Comparison of ENCODE assay signal across 8 mouse cellular contexts in the genomic region with DNA sequence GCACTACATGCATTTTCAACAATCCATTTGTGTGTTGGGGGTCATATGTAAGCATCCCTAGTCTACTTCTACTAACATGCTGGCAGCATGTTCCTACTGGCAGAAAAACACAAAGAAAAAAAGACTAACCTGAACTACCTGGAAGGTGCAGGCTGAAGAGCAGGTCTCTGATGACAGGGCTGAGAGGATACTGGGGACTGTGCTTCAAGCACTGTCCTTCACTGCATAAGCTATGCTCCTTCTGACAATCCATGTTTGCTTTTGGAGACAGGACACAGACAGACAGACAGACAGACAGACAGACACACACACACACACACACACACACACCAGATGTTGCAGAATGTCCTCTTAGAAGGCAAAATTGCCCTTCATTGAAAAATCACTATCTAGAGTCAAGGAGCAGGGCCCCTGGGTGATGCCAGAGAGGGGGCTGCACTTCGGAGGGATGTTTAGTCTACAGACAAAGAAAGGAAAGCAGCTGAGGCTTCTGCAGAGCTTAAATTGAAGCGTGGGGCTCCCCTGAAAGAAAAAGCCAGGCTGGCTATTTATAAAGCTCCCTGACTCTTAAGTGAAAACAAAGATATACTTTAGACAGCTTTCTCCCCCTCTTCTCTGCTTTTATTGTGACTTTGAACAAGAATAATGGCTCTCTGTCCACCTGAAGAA.
A peak's percentile ranks its signal among the peaks of the same experiment; 100 is the strongest.
DNase-seq lines count a peak whose midpoint lies in the region; ATAC-seq lines count a peak whose summit lies in the region.

No protein-coding gene starts in this region.

- H3K9me3 ChIP-seq in kidney, embryonic 16.5 days (ENCODE audit: low read length), result no peaks in the 10 kb centered on the region
- H3K9me3 ChIP-seq in embryonic facial prominence, embryonic 14.5 days (ENCODE audit: control insufficient read depth, low read length), result no peaks in the 10 kb centered on the region
- no peaks in the 10 kb centered on the region for H3K9me3 ChIP-seq in neural tube, embryonic 11.5 days (ENCODE audit: control insufficient read depth, low read length)

- ATAC-seq in kidney, embryonic 16.5 days (ENCODE audit: low FRiP score, low TSS enrichment), result no peak
- no peak for ATAC-seq in embryonic facial prominence, embryonic 14.5 days (ENCODE audit: low read depth)
- ATAC-seq in neural tube, embryonic 11.5 days (ENCODE audit: insufficient read depth, low FRiP score, low TSS enrichment), result peak; percentile 14; the same call in 1 of the 2 replicates

- H3K4me1 ChIP-seq in kidney, embryonic 16.5 days (ENCODE audit: insufficient read depth, low read length), result peaks cover 47% of the 10 kb centered on the region
- H3K4me1 ChIP-seq in embryonic facial prominence, embryonic 14.5 days (ENCODE audit: control insufficient read depth, insufficient read depth, low read length), result peaks cover 49% of the 10 kb centered on the region
- H3K4me1 ChIP-seq in neural tube, embryonic 11.5 days (ENCODE audit: control insufficient read depth, insufficient read depth, low read length), result peaks cover 27% of the 10 kb centered on the region

- 0 out of 2 replicates have a peak overlapping the region, but pooled peaks have one; percentile 22 for H3K27ac ChIP-seq in kidney, embryonic 16.5 days (ENCODE audit: low read length)
- no peak overlapping the region; the same call in 1 of the 2 replicates for H3K27ac ChIP-seq in embryonic facial prominence, embryonic 14.5 days (replicated peaks; ENCODE audit: low read depth, low read length)
- H3K27ac ChIP-seq in neural tube, embryonic 11.5 days (ENCODE audit: low read depth, low read length), result peak overlapping the region; percentile 60

- no peak overlapping the region for H3K4me2 ChIP-seq in kidney, embryonic 16.5 days (replicated peaks; ENCODE audit: low read depth, low read length)
- no peak overlapping the region for H3K4me2 ChIP-seq in embryonic facial prominence, embryonic 14.5 days (ENCODE audit: low read depth, low read length)
- H3K4me2 ChIP-seq in neural tube, embryonic 11.5 days (ENCODE audit: low read depth), result 0 out of 2 replicates have a peak overlapping the region, but pooled peaks have one; percentile 5

- no peaks in the 10 kb centered on the region for H3K27me3 ChIP-seq in kidney, embryonic 16.5 days (ENCODE audit: insufficient read depth, low read length)
- no peaks in the 10 kb centered on the region for H3K27me3 ChIP-seq in embryonic facial prominence, embryonic 14.5 days (replicated peaks; ENCODE audit: control insufficient read depth, insufficient read depth, low read length)
- H3K27me3 ChIP-seq in neural tube, embryonic 11.5 days (ENCODE audit: control insufficient read depth, insufficient read depth, low read length), result no peaks in the 10 kb centered on the region

- H3K9ac ChIP-seq in kidney, embryonic 16.5 days (replicated peaks; ENCODE audit: low read length), result no peak overlapping the region
- H3K9ac ChIP-seq in embryonic facial prominence, embryonic 14.5 days (ENCODE audit: low read depth, low read length), result no peak overlapping the region
- H3K9ac ChIP-seq in neural tube, embryonic 11.5 days (ENCODE audit: low read length), result peak overlapping the region; percentile 29; the same call in 1 of the 2 replicates

- H3K4me3 ChIP-seq in kidney, embryonic 16.5 days (ENCODE audit: low read length), result no peak overlapping the region
- H3K4me3 ChIP-seq in embryonic facial prominence, embryonic 14.5 days (ENCODE audit: low read depth, low read length), result no peak overlapping the region
- H3K4me3 ChIP-seq in neural tube, embryonic 11.5 days (ENCODE audit: low read depth, low read length), result no peak overlapping the region

- no peaks in the 10 kb centered on the region for H3K36me3 ChIP-seq in kidney, embryonic 16.5 days (ENCODE audit: insufficient read depth, low read length)
- H3K36me3 ChIP-seq in embryonic facial prominence, embryonic 14.5 days (ENCODE audit: control insufficient read depth, insufficient read depth, low read length), result no peaks in the 10 kb centered on the region
- H3K36me3 ChIP-seq in neural tube, embryonic 11.5 days (ENCODE audit: control insufficient read depth, insufficient read depth, low read length), result no peaks in the 10 kb centered on the region

- WGBS in kidney, embryonic 16.5 days, result 26% methylated on average over 2 of the region's 2 CpGs
- 26% methylated on average over 2 of the region's 2 CpGs for WGBS in embryonic facial prominence, embryonic 14.5 days
- 12% methylated on average over 2 of the region's 2 CpGs for WGBS in neural tube, embryonic 11.5 days

- DNase-seq in kidney, postnatal 10 days, result no peak
- peak; percentile 53 for DNase-seq in embryonic facial prominence, embryonic 14.5 days (ENCODE audit: low spot score)
- peak; percentile 23 for DNase-seq in induced T-regulatory cell, adult 2 months (ENCODE audit: low read depth)
- peak; percentile 40 for DNase-seq in neural tube, embryonic 11.5 days (ENCODE audit: low spot score)
- DNase-seq in Muller cell, postnatal 12 days (ENCODE audit: inconsistent ontology term), result no peak
- DNase-seq in gastrocnemius, adult 18-20 months (ENCODE audit: low spot score), result no peak
- DNase-seq in left cerebral cortex, adult 8-10 months (ENCODE audit: low spot score in 2 of 2), result no peak

Comparison
In these comparisons a context has a peak if more than half of its experiments do, and no peak if none do; other contexts are left out.
1. DNase-seq: peak in embryonic facial prominence, embryonic 14.5 days (single experiment), induced T-regulatory cell, adult 2 months (single experiment) and neural tube, embryonic 11.5 days (single experiment); none in kidney, postnatal 10 days (single experiment), Muller cell, postnatal 12 days (single experiment), gastrocnemius, adult 18-20 months (single experiment) and left cerebral cortex, adult 8-10 months (0 of 2).